Mouse (Mus musculus): Measurements from ENCODE around the gene Palm.
A peak's percentile ranks its signal among the peaks of the same experiment; 100 is the strongest.
"Not testable (repeated sequence)": the region's sequence is repeated elsewhere in the genome, so short reads cannot be mapped to it uniquely, and the experiment has no call there.

The Palm gene

GRCm38 (mm10) chr10:79793051-79793737 is at the start of gene Palm:
TSS of gene Palm (plus strand) at chr10:79793572.
- DNase-seq (ENCODE audit: extremely low read depth, low read depth), result no peak

GRCm38 (mm10) chr10:79743650-79744365 is 49.6 kb upstream of the Palm start:
- DNase-seq (ENCODE audit: extremely low read depth, low read depth), result no peak

- DNase-seq (ENCODE audit: extremely low read depth, low read depth), result no peak
Measured at GRCm38 (mm10) chr10:79745411-79745810, 48.0 kb upstream of the Palm start.

DNA sequence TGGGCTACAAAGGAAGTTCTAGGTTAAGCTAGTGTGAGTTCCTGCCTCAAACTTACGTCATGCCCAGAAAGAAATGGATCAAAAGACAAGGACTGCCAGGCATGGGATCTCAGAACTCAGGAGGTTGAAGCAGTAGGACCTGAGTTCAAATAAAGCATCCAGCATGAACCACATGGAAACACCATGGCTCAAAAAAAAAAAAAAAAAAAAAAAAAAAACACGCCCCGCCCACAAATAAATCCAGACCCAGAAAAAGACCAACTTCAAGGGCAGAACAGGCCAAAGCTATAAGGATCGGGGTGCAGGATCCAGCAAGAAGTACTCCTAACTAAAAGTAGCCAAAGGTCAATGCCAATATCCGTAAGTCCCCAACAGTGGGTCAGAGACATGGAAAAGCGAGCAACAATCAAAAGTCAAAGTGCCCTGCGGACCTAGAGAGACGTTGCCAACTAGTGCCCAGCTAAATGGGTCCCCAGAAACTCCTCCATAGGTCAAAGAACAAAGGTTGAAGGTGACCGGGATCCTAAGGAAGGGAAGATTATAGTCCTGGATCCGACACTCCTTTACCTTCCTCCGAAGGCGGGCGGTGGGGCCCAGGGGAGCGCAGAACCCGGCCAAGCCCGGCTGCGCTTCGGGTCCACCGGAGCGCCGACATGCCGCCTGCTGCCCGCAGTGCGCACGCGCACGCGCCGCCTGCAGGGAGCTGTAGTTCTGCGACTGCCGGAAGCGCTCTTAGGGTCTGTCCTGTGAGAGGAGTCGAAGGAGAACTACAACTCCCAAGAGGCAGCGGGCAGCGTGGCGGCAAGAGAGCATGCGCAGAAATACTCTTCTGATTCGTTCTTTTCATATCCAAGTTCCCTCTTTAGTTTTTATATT is 47.2 kb upstream of the Palm start, which contains the start of gene Polrmt:
Gene Polrmt, minus strand, starts transcription at position 684 of the 876 bp plus-strand sequence.
- DNase-seq (ENCODE audit: extremely low read depth, low read depth), result peak; percentile 98

- DNase-seq (ENCODE audit: extremely low read depth, low read depth), result no peak
Measured at GRCm38 (mm10) chr10:79746774-79747151, 46.6 kb upstream of the Palm start.

GRCm38 (mm10) chr10:79748496-79748895 is 44.9 kb upstream of the Palm start:
- DNase-seq (ENCODE audit: extremely low read depth, low read depth), result no peak

DNA sequence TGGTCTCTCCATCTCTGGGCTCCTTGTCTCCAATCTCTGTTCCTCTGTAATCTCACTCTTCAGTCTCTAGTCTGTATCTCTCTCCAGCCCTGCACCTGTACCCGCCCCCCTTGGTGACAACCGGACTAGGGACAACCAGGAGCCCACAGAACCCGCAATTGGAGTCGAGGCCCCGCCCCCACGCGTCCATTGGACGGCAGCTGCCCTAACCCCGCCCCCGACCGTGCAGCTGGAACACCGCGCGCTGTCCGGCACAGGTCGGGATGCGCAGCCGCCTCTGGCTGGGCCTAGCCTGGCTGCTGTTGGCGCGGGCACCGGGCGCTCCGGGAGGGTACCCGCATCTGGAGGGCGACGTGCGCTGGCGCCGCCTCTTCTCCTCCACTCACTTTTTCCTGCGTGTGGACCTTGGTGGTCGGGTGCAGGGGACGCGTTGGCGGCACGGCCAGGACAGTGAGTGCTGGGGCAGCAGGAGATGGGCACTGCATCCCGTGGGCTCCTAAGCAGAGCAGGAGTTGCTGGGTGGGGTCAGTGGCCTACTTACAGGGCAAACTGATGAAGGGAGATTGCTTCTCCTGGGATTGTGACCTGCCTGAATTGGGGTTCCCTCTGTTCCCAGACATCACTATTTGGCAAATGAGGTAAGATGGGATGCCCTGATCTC is 38.4 kb upstream of the Palm start, which contains the start of gene Fgf22:
Gene Fgf22, plus strand, starts transcription at position 221 of the 661 bp plus-strand sequence.
- DNase-seq (ENCODE audit: extremely low read depth, low read depth), result no peak

DNA sequence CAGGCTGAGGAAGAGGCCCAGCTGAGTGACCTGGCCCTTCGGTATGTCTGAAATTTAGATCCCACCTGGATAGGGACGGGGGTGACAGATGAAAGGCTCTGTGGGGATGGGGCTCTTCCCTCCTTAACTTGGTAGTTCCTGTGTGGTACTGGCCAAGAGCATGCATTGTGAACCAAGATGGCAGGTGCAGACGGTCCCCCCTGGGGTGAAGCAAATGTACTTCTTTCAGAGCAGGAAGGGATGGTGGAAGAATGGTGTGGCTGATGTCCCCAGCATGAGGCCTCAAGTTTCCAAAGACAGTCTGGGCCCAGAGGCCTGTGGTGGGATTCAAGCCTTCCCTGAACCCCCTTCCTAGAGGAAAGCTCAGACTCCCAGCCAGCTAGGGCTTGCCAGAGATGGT is 37.5 kb upstream of the Palm start:
- no peak for DNase-seq (ENCODE audit: extremely low read depth, low read depth)

GRCm38 (mm10) chr10:79756660-79757059 is 36.7 kb upstream of the Palm start:
- no peak for DNase-seq (ENCODE audit: extremely low read depth, low read depth)

GRCm38 (mm10) chr10:79759675-79760074 is 33.7 kb upstream of the Palm start:
- DNase-seq (ENCODE audit: extremely low read depth, low read depth), result not testable (repeated sequence)

DNA sequence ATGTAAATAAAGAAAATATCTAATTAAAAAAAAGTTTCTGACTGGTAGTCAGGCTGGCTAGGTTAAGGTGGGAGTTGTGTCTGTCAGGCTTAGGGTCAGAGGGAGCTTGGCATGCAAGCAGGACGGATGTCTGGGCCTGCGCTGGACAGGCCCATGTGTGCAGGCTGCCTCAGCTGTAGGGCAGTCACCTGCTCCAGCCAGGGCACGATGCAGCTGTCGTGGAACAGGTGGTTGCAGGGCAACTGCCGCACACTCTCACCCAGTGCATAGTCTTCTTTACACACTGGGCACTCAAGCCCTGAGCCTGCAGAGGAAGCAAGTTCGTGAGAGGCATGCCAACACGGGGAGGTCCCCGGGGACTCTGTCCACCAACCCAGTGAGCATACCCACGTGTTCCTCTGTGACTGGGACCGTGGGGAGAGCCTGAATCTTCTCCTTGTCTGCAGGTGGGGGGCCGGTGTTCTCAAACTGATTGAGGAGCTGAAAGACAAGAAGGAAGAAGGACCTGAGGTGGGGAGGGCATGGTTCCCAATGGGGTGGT is 32.7 kb upstream of the Palm start:
- DNase-seq (ENCODE audit: extremely low read depth, low read depth), result no peak

DNA sequence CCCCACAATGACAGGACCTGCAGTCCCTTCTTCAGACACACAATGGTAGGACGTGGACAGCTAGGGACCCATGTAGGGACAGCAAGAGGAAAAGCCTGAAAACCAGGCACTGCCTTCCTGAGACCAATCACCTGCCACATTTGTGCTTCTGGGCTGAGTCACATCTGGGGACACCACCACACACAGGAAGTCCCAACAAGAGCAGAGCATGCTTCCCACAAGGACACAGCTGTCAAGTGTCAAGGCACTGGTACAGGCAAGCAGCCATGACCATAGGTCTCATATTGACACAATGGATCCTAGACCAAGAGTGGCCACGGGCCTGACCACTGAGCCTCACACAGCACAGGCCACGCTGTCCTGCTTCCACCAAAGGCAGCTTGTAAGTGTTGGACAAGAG is 30.5 kb upstream of the Palm start:
- DNase-seq (ENCODE audit: extremely low read depth, low read depth), result no peak

GRCm38 (mm10) chr10:79764234-79764633 is 29.1 kb upstream of the Palm start:
- no peak for DNase-seq (ENCODE audit: extremely low read depth, low read depth)

GRCm38 (mm10) chr10:79765228-79765745 is 28.1 kb upstream of the Palm start:
- no peak for DNase-seq (ENCODE audit: extremely low read depth, low read depth)

- no peak for DNase-seq (ENCODE audit: extremely low read depth, low read depth)
Measured at GRCm38 (mm10) chr10:79766001-79766507, 27.3 kb upstream of the Palm start.

DNA sequence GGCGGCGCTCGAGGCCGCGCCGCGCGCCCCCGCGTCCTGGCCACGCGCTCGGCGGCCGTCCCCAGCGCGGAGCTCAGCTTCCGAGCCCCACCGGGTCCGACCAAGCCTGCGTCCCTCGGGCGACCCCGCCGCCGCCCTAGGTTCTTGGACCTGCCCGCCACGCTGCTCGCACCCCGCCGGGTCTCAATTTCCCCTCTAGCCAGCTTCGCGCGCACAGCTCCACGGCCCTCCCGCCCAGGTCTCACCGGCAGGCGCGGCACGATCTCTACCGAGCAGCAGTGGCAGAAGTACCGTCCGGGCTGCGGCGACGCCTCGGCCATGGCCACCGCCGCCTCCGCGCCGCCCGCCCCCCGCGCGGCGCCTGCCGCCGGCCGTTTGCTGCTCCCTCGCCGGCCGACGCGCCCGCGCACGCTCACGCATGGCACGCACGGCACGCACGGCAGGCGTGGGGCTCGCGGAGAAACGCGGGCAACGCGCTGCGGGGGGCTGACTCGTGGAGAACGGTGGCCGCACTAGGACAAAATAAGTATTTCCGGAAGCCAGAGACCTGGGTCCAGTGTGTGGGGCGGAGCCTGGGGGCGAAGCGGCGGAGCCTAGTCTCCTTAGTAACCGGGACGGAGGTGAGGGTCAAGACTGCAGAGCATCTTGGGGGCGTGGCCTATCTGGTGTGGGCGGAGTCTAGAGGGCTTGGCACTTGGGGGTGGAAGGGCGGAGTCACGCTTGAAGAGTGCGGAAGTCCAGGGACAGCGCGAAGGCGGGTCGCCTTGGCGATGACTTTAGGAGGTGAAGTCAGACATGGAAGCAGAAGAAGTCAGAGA is 26.7 kb upstream of the Palm start, which contains the start of gene Rnf126:
Gene Rnf126, minus strand, starts transcription at position 445 of the 818 bp plus-strand sequence.
- DNase-seq (ENCODE audit: extremely low read depth, low read depth), result peak; percentile 97

DNA sequence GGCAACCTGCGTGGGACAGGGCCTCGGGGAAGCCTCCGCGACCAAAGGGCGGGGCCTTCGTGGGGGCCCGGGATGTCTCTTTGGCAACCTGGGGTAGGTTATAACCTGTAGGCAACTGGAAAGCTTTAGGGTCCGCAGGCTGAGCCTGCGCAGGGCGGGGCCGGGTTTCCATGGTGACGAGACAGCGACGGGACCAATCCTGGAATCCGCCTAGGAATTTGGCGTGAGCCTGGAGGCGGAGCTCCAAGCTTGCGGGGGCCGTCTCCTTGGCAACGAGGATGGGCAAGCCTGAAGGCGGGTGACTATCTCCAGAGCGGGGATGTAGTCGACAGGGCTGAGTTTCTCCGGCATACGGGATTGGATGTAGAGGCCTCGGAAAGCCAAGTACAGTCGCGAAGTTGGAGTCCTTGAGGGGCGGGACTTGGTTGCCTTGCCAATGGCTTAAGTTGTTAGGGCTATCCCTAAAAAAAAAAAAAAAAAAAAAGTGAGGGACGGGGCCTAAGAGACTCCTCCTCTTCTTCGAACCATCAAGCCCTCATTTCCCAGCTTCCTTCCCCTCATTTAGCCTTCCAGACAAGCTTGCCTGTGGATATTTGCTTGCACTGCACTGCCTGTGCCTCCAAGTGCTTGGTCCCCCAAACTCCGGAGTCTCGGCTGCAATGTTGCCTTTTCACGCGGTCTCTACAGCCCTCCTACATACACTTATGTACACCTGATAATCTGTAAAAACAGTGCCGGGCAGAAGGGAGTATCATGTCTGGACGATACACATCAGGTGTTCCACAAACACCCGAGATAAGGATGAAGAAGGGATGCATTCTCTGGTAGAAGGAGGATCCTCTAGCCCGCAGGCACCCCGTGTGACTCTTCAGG is 25.8 kb upstream of the Palm start:
- peak; percentile 67 for DNase-seq (ENCODE audit: extremely low read depth, low read depth)

- DNase-seq (ENCODE audit: extremely low read depth, low read depth), result no peak
Measured at GRCm38 (mm10) chr10:79768400-79768799, 25.0 kb upstream of the Palm start.

DNA sequence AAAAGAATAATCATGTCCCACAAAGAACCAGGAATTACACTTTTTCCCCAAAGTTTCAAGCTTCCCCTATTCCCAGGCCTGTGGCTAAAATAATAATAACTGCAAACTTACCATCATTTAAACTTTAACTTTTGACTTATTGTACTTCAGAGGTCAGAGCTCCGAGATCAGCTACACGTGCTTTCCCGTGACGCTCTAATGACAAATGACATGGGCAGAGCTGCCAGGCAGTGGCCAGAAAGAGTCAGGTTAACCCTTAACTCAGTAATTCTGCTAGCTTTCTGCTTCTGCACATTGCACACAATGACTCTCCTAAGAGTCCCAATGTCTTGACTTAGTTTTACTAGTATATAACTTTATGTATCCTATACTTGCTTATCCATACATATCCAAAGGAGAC is 24.0 kb upstream of the Palm start:
- no peak for DNase-seq (ENCODE audit: extremely low read depth, low read depth)
